Mouse (Mus musculus): ENCODE measurements around the gene Jak2. TPM values are rescaled to one million over a fixed set of nuclear protein-coding genes. Genes with fewer than 3 reads are reported as not detected.
A peak's percentile ranks its signal among the peaks of the same experiment; 100 is the strongest.

Jak2 gene
- polyA plus RNA-seq, 1 experiment from 2014 or later: 11.7 TPM

DNA sequence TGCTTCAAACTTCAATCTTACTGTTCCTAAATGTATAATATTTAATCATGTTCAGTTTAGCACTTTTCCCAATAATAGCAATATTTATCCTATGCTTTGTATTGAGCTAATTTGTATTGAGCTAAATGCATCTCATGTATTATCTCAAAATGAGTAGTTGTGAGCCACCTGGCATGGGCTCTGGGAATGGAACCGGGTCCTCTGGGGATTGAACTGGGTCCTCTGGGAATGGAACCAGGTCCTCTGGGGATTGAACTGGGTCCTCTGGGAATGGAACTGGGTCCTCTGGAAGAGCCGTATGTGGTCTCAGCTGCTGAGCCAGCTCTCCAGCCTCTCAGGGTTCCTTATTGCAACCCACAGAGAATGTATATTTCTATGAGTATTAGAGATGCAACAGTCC lies 50.5 kb downstream of the Jak2 start:
- no peak overlapping the region for H3K4me3 ChIP-seq (replicated peaks)
- no peak for ATAC-seq (ENCODE audit: insufficient number of reproducible peaks, low FRiP score, low TSS enrichment, low read depth)
- no peak overlapping the region for H3K9ac ChIP-seq
- H3K27ac ChIP-seq (replicated peaks): no peak overlapping the region
- H3K9me3 ChIP-seq (replicated peaks): no peaks in the 10 kb centered on the region
- no peak overlapping the region for H3K4me2 ChIP-seq (replicated peaks)
- WGBS: 84% methylated on average over 2 of the region's 2 CpGs
- H3K4me1 ChIP-seq: no peaks in the 10 kb centered on the region
- H3K36me3 ChIP-seq: peaks cover 43% of the 10 kb centered on the region
- no peaks in the 10 kb centered on the region for H3K27me3 ChIP-seq

GRCm38 (mm10) chr19:29308832-29309231 lies 57.2 kb downstream of the Jak2 start:
- Histone ChIP-seq H3K27me3 (no peaks in the 10 kb centered on the region), H3K4me1 (no peaks in the 10 kb centered on the region), H3K4me2 (replicated peaks) (no peak overlapping the region), H3K36me3 (peaks cover 30% of the 10 kb centered on the region), H3K9ac (no peak overlapping the region), H3K9me3 (replicated peaks) (no peaks in the 10 kb centered on the region), H3K4me3 (replicated peaks) (no peak overlapping the region), H3K27ac (replicated peaks) (no peak overlapping the region)
- ATAC-seq (ENCODE audit: insufficient number of reproducible peaks, low FRiP score, low TSS enrichment, low read depth): no peak

DNA sequence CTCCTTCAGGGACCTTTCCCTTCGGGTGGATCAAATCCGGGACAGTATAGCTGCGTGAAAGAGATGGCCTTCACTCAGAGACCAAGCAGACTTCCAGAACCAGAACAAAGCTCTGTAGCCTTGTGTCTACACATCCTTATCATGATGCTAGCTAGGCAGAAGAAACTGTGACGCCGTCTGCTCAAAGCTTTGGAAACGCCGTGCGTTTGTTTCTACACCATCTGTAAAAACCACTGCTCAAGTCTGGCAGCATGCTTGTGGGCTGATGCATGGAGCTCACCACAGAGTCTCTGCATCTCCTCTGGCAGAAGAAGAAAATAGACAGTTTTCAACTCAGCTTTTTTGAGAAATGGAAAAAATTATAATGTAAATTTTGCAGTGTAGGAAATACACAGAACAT lies 60.2 kb downstream of the Jak2 start:
- Histone ChIP-seq H3K4me3 (replicated peaks) (no peak overlapping the region), H3K27me3 (no peaks in the 10 kb centered on the region), H3K9me3 (replicated peaks) (no peaks in the 10 kb centered on the region), H3K27ac (replicated peaks) (no peak overlapping the region), H3K36me3 (peaks cover 34% of the 10 kb centered on the region), H3K4me1 (no peaks in the 10 kb centered on the region), H3K4me2 (replicated peaks) (no peak overlapping the region), H3K9ac (no peak overlapping the region)
- ATAC-seq (ENCODE audit: insufficient number of reproducible peaks, low FRiP score, low TSS enrichment, low read depth): no peak
- WGBS: 84% methylated on average over 8 of the region's 8 CpGs

GRCm38 (mm10) chr19:29312661-29313060 lies 61.0 kb downstream of the Jak2 start:
- Histone ChIP-seq H3K36me3 (peaks cover 30% of the 10 kb centered on the region), H3K9ac (no peak overlapping the region), H3K27me3 (no peaks in the 10 kb centered on the region), H3K4me2 (replicated peaks) (no peak overlapping the region), H3K9me3 (replicated peaks) (no peaks in the 10 kb centered on the region), H3K27ac (replicated peaks) (no peak overlapping the region), H3K4me3 (replicated peaks) (no peak overlapping the region), H3K4me1 (no peaks in the 10 kb centered on the region)
- 60% methylated on average over 7 of the region's 7 CpGs for WGBS
- ATAC-seq (ENCODE audit: insufficient number of reproducible peaks, low FRiP score, low TSS enrichment, low read depth): no peak

DNA sequence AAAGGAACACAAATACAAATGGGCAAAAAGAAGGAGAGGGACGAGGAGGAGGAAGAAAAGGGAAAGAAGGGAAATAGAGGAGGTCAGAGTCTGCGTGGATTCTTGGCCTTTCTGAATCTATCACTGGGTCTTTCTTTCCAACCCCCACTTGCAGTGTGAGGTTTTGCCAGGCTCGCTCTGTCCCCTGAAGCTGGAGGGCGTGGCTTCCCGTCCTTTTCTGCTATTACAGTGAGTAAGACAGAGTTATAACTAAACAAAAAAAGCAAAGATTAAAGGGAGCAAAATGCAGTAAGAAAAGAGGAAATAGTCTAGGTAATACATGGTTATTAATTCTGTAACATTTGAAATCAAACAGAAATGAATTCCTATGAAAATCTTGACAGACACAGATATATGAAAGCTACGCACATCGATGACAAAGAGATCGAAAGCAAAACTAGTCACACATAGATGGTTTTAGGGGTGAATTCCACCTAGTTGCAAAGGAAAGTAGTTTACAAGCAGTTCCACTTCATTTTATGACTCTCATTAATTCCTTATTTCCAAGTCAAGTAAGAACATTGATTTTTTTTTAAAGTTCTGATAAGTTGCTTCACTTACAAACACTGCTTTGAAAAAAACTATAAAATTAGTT lies 71.9 kb downstream of the Jak2 start:
- no peak overlapping the region for H3K4me3 ChIP-seq (replicated peaks)
- no peak overlapping the region for H3K4me2 ChIP-seq (replicated peaks)
- H3K4me1 ChIP-seq: peaks cover 9% of the 10 kb centered on the region; the same call in 1 of the 2 replicates
- no peak overlapping the region for H3K27ac ChIP-seq (replicated peaks)
- no peak overlapping the region for H3K9ac ChIP-seq
- no peaks in the 10 kb centered on the region for H3K27me3 ChIP-seq
- H3K36me3 ChIP-seq: no peaks in the 10 kb centered on the region
- no peaks in the 10 kb centered on the region for H3K9me3 ChIP-seq (replicated peaks)
- WGBS: 65% methylated on average over 8 of the region's 8 CpGs
- ATAC-seq (ENCODE audit: insufficient number of reproducible peaks, low FRiP score, low TSS enrichment, low read depth): no peak

- Histone ChIP-seq H3K27ac (replicated peaks) (0 out of 2 replicates have a peak within 1 kb of the TSS, but pooled peaks have one; percentile 4), H3K9me3 (replicated peaks) (no peaks in the 10 kb centered on the region), H3K27me3 (no peaks in the 10 kb centered on the region), H3K4me1 (peaks cover 9% of the 10 kb centered on the region; the same call in 1 of the 2 replicates), H3K4me3 (replicated peaks) (peak within 1 kb of the TSS; percentile 44), H3K36me3 (no peaks in the 10 kb centered on the region), H3K4me2 (replicated peaks) (peak within 1 kb of the TSS; percentile 70), H3K9ac (no peak within 1 kb of the TSS)
- peak; percentile 93 for ATAC-seq (ENCODE audit: insufficient number of reproducible peaks, low FRiP score, low TSS enrichment, low read depth)
- 4% methylated on average over 22 of the region's 31 CpGs for WGBS
Measured at GRCm38 (mm10) chr19:29325053-29325851, 73.6 kb downstream of the Jak2 start, which contains the start of gene Insl6. Gene Insl6 (minus strand): TSS chr19:29325356.

- Histone ChIP-seq H3K9ac (no peak overlapping the region), H3K4me1 (peaks cover 9% of the 10 kb centered on the region; the same call in 1 of the 2 replicates), H3K27me3 (no peaks in the 10 kb centered on the region), H3K4me2 (replicated peaks) (peak overlapping the region; percentile 70), H3K36me3 (no peaks in the 10 kb centered on the region), H3K27ac (replicated peaks) (0 out of 2 replicates have a peak overlapping the region, but pooled peaks have one; percentile 4), H3K4me3 (replicated peaks) (peak overlapping the region; percentile 44), H3K9me3 (replicated peaks) (no peaks in the 10 kb centered on the region)
- WGBS: 54% methylated on average over 9 of the region's 9 CpGs
- ATAC-seq (ENCODE audit: insufficient number of reproducible peaks, low FRiP score, low TSS enrichment, low read depth): no peak
Measured at GRCm38 (mm10) chr19:29325852-29326180, 74.2 kb downstream of the Jak2 start.

DNA sequence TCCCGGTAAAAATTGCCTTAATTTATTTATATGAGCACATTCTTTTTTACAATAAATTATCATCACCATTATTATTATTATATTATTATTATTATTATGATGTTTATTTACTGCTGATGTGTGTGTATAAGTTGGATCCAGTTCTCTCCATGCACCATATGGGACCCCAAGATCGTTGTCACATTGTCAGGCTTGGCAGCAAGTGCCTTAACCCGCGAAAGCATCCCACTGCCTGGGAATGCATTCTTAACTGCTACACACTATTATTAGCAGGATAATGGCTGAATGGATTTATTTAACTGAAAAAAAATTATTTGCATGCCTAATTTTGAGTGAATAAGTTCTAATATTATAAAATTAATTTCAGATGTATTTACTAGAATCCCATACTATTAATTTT lies 74.8 kb downstream of the Jak2 start:
- H3K27ac ChIP-seq (replicated peaks): no peak overlapping the region
- 76% methylated on average over 4 of the region's 4 CpGs for WGBS
- H3K9ac ChIP-seq: no peak overlapping the region
- no peaks in the 10 kb centered on the region for H3K27me3 ChIP-seq
- H3K4me2 ChIP-seq (replicated peaks): no peak overlapping the region
- ATAC-seq (ENCODE audit: insufficient number of reproducible peaks, low FRiP score, low TSS enrichment, low read depth): no peak
- no peak overlapping the region for H3K4me3 ChIP-seq (replicated peaks)
- H3K36me3 ChIP-seq: no peaks in the 10 kb centered on the region
- H3K4me1 ChIP-seq: peaks cover 9% of the 10 kb centered on the region; the same call in 1 of the 2 replicates
- no peaks in the 10 kb centered on the region for H3K9me3 ChIP-seq (replicated peaks)

DNA sequence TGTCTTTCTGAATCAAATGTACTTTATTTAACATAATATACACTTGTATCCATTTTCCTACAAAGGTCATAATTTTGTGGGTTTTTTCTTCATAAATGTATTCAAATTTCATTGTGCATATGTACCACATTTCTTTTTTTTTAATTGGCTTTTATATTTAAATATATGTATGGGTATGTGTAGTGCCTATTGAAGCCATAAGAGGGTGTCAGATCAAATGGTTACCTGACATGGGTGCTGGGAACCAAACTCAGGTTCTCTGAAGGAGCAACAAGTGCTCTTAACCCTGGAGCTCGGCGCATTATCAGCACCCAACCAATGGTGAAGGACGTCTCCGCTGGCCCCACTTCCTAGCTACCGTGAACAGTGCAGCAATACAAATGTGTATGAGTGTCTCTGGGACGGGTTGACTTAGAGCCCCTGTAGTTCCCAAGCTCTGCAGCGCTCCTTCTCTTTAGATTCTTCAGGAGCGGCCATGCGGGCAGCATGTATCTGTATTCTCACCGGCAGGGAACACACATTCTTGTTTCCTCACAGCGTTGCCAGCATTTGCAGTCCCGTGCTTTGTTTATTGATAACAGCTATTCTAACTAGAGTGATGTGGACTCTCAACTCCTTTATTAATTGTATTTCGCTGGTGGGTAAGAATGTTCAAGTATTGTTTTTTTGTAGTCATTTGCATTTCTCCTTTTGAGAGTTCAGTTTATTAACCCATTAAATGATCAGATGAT lies 75.4 kb downstream of the Jak2 start:
- ATAC-seq (ENCODE audit: insufficient number of reproducible peaks, low FRiP score, low TSS enrichment, low read depth): no peak
- WGBS: 80% methylated on average over 13 of the region's 13 CpGs
- Histone ChIP-seq H3K27ac (replicated peaks) (no peak overlapping the region), H3K9me3 (replicated peaks) (no peaks in the 10 kb centered on the region), H3K36me3 (no peaks in the 10 kb centered on the region), H3K4me2 (replicated peaks) (no peak overlapping the region), H3K4me1 (peaks cover 9% of the 10 kb centered on the region; the same call in 1 of the 2 replicates), H3K9ac (no peak overlapping the region), H3K4me3 (replicated peaks) (no peak overlapping the region), H3K27me3 (no peaks in the 10 kb centered on the region)

DNA sequence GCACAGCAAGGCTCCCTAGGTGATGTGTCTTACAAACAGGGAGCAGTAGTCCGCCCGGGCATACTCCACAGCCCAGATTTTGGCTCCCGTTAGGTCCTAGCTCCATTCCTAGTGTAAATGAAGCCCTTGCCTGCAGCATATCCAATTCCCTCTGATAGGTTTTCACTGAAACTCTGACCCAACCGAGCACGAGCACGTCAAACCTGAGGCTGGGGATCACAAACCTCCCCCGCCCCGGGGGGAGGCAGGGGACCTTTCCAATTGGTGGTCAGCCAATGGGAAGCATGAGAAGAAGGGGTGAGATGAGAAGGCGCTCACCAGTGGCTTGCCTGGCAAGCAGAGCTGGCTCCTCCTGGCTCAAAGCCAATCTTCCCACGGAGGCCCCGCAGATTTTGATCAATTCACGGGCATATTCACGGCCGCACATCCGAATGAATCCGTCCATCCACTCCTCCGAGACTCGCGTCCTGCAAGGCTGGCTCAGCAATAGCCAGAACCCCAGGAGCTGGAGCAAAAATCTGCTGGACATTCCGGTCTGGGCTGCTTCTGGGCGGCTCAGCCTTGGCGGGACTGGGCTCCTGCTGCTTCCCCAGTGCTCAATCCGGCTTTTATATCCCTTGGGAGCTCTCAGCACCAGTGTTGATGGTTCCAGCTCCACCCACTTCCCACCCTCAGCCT lies 82.6 kb downstream of the Jak2 start, which contains the start of gene Rln1:
TSS of gene Rln1 (minus strand) at position 603 of the 678 bp plus-strand sequence.
- Histone ChIP-seq H3K9me3 (replicated peaks) (no peaks in the 10 kb centered on the region), H3K36me3 (no peaks in the 10 kb centered on the region), H3K4me2 (replicated peaks) (peak within 1 kb of the TSS; percentile 84), H3K9ac (peak within 1 kb of the TSS; percentile 28; the same call in 1 of the 2 replicates), H3K27ac (replicated peaks) (no peak within 1 kb of the TSS), H3K4me3 (replicated peaks) (peak within 1 kb of the TSS; percentile 42), H3K27me3 (no peaks in the 10 kb centered on the region), H3K4me1 (peaks cover 9% of the 10 kb centered on the region)
- no peak; the same call in 1 of the 2 replicates for ATAC-seq (ENCODE audit: insufficient number of reproducible peaks, low FRiP score, low TSS enrichment, low read depth)
- WGBS: 2% methylated on average over 23 of the region's 23 CpGs

DNA sequence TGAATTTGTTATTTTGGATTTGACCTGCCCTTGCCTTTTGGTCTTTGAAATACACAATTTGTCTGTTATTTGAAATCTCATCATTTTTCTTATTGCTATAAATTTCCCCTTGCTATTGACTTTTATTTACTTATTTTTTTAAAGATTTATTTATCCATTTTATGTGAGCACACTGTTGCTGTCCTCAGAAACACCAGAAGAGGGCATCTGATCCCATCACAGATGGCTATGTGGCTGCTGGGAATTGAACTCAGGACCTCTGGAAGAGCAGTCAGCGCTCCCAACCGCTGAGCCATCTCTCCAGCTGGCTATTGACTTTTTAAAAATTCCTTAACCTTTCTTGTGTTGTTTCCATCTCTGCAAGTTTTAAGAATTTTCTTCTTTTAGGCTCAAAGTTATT lies 85.0 kb downstream of the Jak2 start:
- H3K4me3 ChIP-seq (replicated peaks): no peak overlapping the region
- H3K27ac ChIP-seq (replicated peaks): no peak overlapping the region
- ATAC-seq (ENCODE audit: insufficient number of reproducible peaks, low FRiP score, low TSS enrichment, low read depth): no peak
- peaks cover 9% of the 10 kb centered on the region for H3K4me1 ChIP-seq
- no peak overlapping the region for H3K9ac ChIP-seq
- H3K9me3 ChIP-seq (replicated peaks): no peaks in the 10 kb centered on the region
- H3K36me3 ChIP-seq: no peaks in the 10 kb centered on the region
- 89% methylated on average over 2 of the region's 2 CpGs for whole genome bisulfite sequencing
- H3K4me2 ChIP-seq (replicated peaks): no peak overlapping the region
- no peaks in the 10 kb centered on the region for H3K27me3 ChIP-seq
